Mouse (Mus musculus) left cerebral cortex, postnatal 4 days (tissue): ENCODE results near the gene Tada1. TPM values are rescaled to one million over a fixed set of nuclear protein-coding genes. Genes with fewer than 3 reads are reported as not detected.

ENCODE experiments used
- DNase-seq: peaks from one replicate; pipeline ENCODE4 v3.0.0-alpha.2; 2022
- intact Hi-C: fragments of 180-260 bp; cut with DNase I; formaldehyde crosslinking; loops from one replicate; pipeline ENCODE4 v1.15.1; 2025
- total RNA-seq, 2 experiments: library from RNA; stranded (reverse); gene quantifications; 2 replicates each; pipeline ENCODE4 v1.2.3; 2021

Tada1 gene
- 10 to 100 TPM; 43.5 to 43.8 TPM for total RNA-seq

- DNase-seq, result peak; percentile 94
- intact Hi-C loops, result no loop called here
Observed at GRCm38 (mm10) chr1:166379013-166379629, at the start of gene Tada1. Gene Tada1, plus strand, starts transcription at chr1:166379097.

GRCm38 (mm10) chr1:166330752-166331151 is 48.1 kb upstream of the Tada1 start:
- intact Hi-C loops, result no loop called here
- DNase-seq, result no peak

DNA sequence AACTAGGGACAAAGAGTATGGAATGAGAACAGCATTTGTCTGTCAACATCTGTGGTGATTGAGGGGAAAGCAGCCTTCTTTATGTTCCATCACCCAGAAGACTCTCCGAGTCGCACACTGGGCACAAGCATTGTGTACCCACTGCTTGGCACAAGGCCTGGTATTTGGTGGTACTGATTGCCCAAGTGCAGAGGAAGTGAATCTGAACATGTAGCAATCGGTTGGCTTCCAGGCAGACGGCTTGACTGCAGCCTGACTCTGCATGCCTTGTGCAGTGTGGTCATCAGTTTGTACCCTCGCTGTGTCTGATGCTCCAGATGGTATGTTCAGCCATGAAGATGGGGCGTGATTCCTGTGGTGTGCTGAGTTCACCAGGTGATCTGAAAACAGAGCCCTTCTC is 39.8 kb upstream of the Tada1 start:
- intact Hi-C loops, result no loop called here
- peak; percentile 12 for DNase-seq

DNA sequence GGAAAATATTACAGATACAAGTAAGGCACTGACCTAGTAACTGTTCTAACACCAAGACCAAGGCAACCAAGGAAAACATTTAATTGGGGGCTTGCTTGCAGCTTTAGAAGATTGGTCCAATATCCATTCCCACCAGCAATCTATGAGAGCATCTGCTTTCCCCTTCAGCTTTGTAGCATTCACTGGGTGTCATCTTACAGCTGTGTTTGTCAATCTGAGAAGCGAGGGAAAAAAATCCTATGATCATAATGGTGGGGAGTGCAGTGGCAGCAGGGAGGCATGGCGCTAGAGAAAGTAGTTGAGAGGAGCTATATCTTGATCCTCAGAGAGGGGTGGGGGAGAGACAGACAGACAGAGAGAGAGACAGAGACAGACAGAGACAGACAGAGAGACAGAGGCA is 36.8 kb upstream of the Tada1 start:
- DNase-seq, result no peak
- intact Hi-C loops, result no loop called here

DNA sequence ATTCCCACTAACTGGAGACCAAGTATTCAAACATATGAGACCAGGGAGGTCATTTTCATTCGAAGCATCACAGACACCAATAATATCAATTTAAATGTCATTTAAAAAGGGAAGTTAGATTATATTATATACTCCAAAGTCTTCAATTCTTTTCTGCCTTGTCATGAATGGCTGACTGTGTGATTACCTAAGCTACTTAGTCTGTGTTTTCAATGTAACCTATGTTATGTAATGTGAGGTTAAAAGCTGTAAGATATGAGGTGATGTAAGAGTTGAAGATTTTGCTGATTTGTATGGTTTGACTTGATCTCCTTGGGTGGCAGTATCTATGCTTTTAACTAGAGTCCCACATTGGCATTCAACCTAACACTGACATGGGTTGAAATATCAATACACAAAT is 36.4 kb upstream of the Tada1 start:
- intact Hi-C loops, result no loop called here
- DNase-seq, result no peak

DNA sequence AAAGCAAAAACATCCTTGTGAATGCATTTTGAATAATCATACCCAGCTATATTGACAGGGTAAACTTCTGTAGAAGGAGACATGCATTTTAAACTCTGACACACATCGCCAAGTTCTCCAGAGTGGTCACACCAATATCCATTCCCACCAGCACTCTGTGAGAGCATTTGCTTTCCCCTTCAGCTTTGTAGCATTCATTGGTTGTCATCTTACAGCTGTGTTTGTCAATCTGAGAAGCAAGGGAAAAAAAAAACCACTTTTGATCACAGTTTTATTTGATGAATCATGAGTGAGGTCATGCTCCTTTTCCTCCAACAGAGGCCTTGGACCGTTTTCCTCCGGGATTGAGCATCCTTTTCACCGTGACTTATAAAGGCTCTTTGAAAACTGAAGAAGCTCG is 35.3 kb upstream of the Tada1 start:
- intact Hi-C loops, result no loop called here
- DNase-seq, result no peak

- DNase-seq, result no peak
- intact Hi-C loops, result no loop called here
Observed at GRCm38 (mm10) chr1:166344300-166345077, 34.4 kb upstream of the Tada1 start.

- intact Hi-C loops, result no loop called here
- DNase-seq, result no peak
Observed at GRCm38 (mm10) chr1:166345602-166346001, 33.3 kb upstream of the Tada1 start.

DNA sequence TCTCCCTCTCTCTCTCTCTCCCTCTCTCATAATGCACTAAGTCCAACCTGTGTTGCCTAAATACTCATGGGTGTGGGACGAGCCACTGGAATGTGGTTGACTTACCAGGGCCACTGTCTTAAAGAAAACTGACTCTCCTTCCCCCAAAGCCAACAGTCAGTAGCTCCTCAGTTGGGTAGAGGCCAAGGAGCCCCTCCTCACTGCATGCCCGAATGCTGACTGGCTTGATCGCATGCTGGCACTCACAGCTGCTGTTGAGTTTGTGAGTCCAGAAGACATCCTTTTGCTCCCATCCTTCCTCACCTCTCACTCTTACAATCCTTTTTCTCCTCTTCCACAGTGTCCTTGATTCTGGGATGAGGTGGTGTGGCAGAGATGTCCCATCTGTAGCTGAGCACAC is 32.0 kb upstream of the Tada1 start:
- DNase-seq, result peak; percentile 56
- intact Hi-C loops, result no loop called here

DNA sequence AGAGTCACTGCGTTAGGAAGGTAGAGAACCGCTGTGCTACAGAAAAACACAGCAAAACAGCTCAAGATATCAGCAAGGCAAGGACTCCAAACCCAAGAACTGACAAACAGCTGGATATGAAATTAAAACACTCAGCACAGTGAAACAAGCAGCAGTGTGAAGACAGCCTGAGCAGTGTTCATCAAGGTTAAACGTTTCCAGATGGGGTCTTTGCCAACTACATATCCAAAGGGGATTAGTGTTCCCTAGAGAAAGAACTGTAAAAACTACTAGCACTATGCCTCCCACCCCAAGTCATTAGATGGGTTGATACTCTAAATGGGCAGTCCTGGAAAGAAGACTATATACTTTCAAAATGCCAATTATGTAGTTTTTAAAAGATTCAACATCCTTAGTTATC is 29.6 kb upstream of the Tada1 start:
- DNase-seq, result no peak
- intact Hi-C loops, result no loop called here

DNA sequence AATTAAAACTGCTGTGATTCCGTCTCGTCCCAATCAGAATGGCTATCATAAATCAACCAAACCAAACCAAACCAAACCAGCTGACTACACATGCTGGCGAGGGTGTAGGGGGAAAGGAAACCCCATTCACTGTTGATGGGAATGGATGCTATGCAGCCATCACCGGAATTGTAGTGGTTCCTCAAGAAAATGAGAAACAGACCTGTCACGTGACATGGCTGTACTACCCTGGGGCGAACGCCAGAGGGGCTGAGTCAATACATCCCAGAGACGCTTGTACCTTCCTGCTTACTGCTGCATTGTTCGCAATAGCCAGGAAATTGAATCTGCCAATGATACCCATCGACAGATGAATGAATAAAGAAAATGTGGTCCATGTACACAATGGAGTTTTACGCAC is 29.1 kb upstream of the Tada1 start:
- DNase-seq, result no peak
- intact Hi-C loops, result no loop called here

DNA sequence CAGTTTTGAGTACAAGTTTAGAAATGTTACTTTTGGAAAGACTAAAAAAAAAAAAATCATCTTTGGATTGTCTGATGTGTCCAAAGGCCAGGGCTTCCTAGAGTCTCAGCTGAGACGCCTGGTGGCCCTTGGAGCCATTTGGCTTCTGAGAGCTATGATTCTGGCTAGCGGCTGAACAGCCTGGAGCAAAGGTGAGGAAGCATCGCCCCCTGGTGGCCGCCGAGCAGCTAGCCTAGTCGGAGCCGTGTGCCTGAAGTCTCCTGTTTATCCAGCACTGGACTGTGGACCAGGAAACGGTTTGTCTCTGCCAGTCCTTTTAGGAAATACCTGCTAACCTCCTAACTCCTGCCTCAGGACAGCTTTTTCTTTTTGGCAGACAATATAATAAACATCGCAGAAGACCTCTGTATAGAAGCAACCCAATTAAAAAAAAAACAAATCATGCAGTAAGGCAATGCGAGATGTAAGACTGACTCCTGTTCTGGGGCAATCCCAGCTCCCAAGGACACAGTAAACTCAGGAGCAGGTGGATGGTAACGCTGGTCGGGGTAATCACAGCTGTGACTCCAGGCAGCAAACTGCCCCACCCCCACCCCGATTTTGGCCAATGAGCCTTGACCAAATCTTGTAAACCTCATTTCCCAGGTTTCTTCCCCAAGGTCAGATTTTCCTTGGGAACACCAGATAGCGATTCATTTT is 18.6 kb upstream of the Tada1 start:
- DNase-seq, result peak; percentile 94
- intact Hi-C loops, result loop anchor here (5.0 to 10.0 kb wide), 2 partner anchors 198 to 586 kb away; no protein-coding TSS in a partner anchor

DNA sequence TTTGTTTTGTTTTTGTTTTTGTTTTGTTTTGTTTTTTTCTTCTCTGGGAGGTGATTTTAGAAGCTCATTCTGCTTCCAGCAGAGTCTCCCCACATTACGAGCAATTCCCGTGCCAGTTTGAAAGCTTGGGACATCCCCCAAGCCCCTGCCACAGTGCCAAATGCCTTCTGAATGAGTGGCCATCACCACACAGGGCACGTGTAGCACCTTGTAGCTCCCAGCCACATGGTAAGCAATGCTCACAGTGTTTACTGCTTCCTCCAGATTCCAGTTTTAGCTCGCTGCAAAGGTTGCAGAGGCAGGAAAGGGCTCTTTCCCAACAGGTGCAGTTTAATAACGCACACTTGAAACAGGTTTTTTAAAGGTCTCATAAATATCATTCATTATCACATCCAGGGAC is 18.0 kb upstream of the Tada1 start:
- no peak for DNase-seq
- intact Hi-C loops, result loop anchor here (5.0 to 10.0 kb wide), 2 partner anchors 199 to 586 kb away; no protein-coding TSS in a partner anchor

GRCm38 (mm10) chr1:166361842-166362241 is 17.1 kb upstream of the Tada1 start:
- intact Hi-C loops, result loop anchor here (5.0 to 10.0 kb wide), 2 partner anchors 200 to 587 kb away; no protein-coding TSS in a partner anchor
- no peak for DNase-seq

DNA sequence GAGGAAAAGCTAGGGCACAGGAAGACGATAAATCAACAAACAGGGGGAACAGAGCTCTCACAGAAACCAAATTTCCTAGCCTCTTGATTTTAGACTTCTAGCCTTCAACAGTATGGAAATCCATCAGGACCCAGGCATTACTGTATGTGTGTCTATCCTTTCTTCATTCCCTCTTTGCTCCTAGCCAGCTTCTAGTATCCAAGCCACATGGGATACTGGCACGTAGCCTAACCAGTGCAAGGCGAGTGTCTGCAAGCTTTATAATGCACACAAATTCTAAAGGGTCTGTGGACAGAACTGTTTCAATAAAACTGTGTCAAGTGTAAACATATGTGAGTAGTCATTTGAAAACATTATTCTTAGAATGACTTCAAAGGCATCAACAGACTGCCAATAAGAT is 16.2 kb upstream of the Tada1 start:
- DNase-seq, result no peak
- intact Hi-C loops, result loop anchor here (5.0 to 10.0 kb wide), 2 partner anchors 200 to 588 kb away; no protein-coding TSS in a partner anchor

DNA sequence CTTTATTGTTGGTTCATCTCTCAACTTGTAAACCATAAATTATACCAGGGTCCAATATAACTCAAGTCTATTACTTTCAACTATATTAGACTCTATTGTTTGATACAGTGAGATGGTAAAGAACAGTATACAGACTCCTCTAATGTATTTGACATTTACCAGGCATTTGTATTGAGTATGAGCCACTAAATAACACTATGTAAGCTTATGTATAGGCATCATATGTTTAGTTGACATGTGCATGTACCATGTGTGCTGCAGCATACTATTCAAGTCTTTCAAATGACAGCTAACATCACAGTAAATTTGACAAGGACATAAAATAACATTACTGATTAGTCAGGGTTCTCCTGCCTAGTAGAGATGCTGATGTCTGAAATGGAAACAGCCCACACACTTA is 15.8 kb upstream of the Tada1 start:
- no peak for DNase-seq
- intact Hi-C loops, result loop anchor here (5.0 to 10.0 kb wide), 2 partner anchors 201 to 588 kb away; no protein-coding TSS in a partner anchor

GRCm38 (mm10) chr1:166377171-166377570 is 1.7 kb upstream of the Tada1 start:
- intact Hi-C loops, result no loop called here
- DNase-seq, result no peak

GRCm38 (mm10) chr1:166378431-166379012 is 375 bp upstream of the Tada1 start:
- no peak for DNase-seq
- intact Hi-C loops, result no loop called here

DNA sequence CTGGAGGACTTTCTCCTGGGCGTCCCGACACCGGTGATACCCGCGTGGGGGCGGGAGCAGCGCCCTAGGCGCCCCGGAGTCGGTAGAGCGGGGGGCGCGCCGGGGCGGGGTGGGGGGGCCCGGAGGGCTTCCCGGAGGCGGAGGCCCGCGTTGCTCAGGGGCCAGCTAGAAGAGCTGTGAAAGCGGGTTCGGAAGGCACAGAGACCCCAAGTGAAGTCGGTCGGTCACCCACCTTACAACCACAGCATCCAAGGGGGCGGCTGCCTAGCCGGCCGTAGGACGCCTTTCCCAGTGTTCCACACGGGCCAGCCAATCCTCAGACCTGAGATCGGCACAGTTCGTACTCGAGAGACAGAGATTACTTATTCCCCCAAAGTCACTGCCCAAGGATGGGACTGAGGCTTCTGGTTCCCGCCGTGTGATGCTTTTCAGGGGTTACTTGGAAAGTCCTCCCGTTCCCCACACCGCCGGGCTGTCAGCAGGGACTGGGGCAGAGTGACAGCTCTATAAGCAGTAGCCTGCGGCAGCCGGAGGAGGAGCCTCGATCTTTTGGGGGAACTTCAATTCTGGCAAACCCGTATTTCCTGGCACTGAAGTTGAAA is 834 bp downstream of the Tada1 start:
- peak; percentile 64 for DNase-seq
- intact Hi-C loops, result no loop called here

DNA sequence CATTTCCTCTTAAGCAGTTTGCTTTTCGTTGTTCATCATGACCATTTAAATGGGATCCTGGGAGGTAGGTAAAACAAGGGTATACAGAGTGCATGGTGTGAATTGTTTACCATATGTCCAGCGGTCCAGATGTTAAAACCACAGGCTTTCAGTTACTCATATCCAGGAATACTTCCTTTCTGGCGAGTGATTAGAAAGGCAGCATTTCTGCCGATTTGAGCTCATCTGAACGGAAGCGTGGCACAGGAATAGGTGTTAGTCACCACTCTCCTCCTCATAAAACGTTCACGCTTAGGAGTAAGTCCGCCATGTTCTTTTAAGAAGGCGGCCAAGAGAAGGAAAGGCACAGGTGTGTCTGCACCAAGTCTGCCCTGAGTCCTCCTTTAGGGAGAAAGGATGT is 2.4 kb downstream of the Tada1 start:
- no peak for DNase-seq
- intact Hi-C loops, result no loop called here

GRCm38 (mm10) chr1:166381821-166382220 is 2.9 kb downstream of the Tada1 start:
- intact Hi-C loops, result no loop called here
- DNase-seq, result no peak
